Mouse (Mus musculus) adrenal gland, postnatal 14 days (tissue): Measurements from ENCODE around the gene Ppp1r18. TPM values are rescaled to one million over a fixed set of nuclear protein-coding genes. Genes with fewer than 3 reads are reported as not detected.

ENCODE experiments used
- DNase-seq: peaks from one replicate; pipeline ENCODE4 v3.0.0; 2021; ENCODE audit warnings: mixed read lengths
- total RNA-seq: library from RNA; stranded (reverse); gene quantifications from 2 replicates; pipeline ENCODE4 v1.2.3, GENCODE M21; 2021

Gene Ppp1r18
- total RNA-seq, 1 experiment from 2014 or later, result 29.5 TPM

DNA sequence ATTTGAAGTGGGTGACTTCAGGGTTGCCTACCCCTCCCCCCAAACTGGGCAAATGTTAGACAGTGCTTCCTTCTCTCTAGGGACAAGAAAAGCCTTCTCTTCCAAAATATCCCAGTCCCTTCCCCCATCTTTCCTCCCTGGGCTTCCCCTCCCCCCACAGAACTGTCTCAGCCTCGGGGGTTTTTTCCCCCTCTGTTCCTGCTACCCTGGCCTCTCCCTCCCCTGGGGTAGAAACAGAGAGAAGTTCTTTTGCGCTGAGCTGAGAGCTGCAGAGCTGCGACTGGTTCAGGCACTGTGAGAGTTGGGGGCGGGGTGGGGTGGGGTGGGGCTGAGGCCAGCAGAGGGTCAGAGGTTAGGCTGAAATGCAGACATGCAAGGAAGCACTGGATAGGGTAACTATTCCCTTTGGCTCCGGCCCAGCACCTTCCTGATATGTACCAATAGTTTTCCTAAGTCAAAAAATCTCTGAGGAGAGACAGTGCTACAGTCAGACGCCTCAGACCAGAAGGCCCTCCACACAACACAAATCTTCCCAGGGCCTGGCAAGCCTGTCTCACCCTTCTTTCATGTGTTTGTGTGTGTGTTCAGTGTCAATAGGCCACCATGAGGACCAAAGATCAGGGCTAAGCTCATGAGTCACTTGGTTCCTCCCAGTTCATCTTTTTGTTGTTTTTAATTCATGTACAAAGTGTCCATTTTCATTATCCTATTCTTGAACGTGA is 4.1 kb downstream of the Ppp1r18 start:
- DNase-seq, result peak; percentile 67

DNA sequence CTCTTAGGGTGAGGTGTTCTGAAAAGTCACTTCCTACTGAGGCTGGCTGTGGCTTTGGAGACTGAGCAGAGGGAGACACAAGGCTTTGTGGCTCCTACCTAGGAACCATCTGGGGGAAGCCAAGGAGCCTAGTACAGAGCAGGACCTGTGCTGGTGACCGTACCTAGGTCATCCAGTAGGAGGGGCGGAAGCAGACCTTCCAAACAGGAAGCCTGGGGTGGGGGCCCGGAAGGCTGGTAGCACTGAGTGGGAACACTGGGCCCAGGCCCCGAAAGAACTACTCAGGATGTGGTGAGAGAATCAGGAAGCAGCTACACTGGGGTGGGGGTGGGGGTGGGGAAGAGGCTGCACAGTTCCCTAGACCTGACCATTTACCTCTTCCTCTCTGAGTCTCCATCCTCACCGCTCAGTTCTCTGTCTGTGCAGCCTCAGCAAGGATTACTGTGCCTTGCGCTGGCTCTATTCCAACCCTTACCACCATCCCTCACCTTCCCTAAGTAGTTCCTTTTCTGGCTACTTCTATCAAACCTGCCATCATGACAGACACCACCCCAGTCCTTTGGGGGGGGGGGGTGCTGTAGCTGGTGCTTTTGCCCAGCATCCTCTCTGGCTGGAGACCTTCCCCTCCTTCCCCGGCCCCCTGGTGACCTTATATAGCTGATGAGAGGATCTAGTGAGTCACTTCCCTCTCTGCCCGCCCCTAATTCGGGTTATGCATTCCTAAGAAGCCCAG is 4.9 kb downstream of the Ppp1r18 start:
- DNase-seq, result peak; percentile 77

DNA sequence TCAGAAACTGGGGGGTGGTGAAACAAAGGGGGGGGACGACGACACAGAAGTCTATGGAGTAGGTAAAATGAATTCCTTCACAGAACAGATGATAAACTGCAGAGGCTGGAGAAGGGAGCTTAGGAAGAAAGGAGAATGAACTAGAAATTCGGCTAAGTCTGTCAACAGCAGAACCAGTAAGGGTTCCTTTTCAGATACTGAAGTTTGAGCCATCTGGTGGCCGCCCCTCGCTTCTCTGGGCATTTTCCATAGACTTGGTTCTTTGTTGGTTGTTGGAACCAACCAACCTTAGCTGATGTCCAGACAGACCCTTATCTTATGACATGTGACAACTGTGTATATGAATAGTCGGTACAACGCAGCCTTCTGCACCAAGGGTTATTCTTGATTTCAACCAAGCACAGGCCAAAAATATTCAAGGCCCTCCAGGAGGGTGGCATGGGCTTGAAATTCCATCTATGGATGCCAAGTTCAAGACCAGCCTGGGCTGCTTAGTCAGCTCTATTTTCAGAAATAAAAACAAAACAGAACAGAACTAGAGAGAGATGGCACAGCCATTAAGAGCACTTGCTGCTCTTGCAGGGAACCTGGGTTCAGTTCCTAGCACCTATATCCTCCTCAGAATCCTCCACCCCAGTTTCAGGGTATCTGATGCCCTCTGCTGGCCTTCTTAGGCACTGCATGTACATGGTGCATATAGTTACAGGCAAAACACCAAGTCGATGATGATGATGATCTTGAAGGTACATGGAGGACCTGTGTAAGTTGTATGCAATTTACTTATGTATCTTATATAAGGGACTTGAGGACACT is 5.7 kb downstream of the Ppp1r18 start:
- peak; percentile 70 for DNase-seq

DNA sequence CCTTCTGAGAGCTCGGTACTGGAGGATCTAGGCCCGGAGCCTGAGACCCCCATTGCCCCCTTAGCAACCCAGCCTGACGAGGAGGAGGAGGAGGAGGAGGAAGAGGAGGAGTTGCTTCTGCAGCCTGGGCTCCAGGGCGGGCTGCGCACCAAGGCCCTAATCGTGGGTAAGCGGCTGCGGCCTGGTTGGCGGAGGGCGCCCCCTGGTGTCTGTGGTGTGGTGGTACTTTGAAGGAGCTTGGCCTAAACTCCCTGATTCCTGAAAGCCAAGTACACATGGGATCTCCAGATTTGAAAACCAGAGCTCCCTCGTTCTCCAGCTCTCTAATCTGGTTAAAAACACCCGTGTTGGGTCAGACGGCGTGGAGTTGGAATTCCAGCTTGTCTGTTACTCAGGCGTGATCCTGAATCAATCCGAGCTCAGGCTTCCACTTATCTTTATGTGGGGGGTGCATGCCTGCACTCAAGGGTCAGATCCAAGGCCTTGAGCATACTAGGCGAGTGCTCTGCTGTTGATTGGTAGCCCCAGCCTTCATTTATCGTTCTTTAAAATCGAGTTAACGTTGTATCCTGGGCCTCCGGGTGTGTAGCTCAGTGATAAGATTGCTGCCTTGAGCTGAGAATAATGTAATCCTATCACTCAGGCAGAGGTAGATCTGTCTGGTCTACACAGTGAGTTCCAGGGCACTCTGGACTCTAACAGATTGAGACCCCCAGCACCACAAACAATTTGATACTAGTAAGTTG is 8.6 kb downstream of the Ppp1r18 start:
- DNase-seq, result peak; percentile 95

DNA sequence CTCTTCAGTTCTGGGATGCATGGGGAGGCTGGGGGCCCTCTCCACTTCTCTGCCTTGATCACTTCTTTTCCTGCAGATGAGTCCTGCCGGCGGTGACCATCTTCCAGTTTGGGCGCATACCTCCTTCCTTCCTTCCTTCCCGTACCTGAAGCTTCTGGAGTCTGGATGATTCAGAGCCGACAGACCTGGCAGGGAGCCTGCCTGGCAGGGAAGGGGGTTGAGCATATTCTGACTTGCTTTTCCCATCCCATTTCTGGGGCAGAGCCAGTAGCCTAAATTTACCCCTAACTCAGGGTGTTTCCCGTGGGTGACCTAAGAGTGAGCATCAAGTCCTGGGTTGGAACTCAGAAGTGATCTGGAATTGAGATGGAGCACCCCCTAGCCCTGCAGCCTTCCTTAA is 9.3 kb downstream of the Ppp1r18 start:
- no peak for DNase-seq

DNA sequence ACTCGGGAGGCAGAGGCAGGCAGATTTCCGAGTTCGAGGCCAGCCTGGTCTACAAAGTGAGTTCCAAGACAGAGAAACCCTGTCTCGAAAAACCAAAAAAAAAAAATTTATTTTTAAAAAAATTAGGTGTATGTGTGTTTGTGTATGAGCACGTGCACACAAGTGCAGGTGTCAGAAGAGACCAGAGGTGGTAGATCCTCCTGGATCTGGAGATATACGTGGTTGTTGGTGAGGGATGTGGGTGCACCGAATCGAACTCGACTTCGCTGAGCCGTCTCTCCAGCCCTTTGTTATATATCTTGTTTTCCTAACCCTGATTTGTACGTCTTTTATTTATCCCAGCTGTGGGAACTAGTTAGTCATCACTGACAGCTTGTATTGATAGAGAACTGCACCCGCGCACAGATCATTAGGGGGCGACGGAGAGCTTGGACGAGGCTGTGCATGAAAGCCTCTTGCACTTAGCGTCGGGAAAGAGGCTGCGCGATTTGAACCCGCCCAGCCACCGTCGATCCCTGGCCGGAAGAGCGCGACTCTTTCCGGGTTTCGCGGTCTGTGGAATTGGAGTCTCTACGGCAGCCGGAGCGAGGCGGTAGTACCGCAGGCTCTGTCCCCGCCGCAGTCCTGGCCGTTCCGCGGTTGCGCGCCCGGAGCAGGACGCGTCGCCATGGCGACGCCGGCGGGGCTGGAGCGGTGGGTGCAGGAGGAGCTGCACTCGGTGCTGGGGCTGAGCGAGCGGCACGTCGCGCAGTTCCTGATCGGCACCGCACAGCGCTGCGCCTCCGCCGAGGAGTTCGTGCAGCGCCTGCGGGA is 14.1 kb downstream of the Ppp1r18 start, which contains the start of gene Dhx16:
Gene Dhx16, plus strand, starts transcription at position 575 of the 813 bp plus-strand sequence.
- peak; percentile 96 for DNase-seq

DNA sequence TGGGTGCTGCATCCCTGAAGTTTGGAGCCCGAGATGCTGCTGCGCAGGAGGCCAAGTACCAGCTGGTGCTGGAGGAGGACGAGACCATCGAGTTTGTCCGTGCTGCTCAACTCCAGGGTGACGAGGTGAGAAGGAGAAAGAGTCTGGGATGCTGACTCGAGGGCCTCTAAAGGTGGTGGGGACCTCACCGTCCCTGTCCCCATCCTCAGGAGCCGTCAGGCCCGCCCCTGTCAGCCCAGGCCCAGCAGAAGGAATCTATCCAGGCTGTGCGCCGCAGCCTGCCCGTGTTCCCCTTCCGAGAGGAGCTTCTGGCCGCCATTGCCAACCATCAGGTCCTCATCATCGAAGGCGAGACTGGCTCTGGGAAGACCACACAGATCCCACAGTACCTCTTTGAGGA is 17.5 kb downstream of the Ppp1r18 start:
- DNase-seq, result no peak

DNA sequence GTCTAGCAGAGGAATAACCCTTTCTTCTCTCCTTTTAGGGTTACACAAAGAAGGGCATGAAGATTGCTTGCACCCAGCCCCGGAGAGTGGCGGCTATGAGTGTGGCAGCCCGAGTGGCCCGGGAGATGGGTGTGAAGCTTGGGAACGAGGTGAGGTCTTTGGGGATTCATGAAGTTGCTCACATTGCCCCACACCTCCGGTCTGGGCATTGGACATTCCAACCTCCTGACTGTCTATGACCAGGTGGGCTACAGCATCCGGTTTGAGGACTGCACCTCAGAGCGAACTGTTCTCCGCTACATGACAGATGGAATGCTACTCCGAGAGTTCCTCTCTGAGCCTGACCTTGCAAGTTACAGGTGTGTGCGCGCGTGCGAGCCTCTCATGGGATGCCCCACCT is 18.4 kb downstream of the Ppp1r18 start:
- DNase-seq, result no peak

DNA sequence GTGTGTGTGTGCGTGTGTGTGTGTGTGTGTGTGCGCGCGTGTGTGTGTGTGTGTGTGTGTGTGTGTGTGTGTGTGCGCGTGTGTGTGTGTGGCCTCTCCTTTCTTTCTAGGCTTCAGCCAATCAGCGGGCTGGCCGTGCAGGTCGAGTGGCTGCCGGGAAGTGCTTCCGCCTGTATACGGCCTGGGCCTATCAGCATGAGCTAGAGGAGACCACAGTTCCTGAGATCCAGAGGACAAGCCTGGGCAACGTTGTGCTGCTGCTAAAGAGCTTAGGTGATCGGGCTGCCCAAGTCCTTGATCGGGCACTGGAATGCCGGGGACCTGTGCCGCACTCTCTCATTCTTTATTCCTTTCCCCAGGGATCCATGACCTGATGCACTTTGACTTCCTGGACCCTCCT is 22.3 kb downstream of the Ppp1r18 start:
- no peak for DNase-seq

DNA sequence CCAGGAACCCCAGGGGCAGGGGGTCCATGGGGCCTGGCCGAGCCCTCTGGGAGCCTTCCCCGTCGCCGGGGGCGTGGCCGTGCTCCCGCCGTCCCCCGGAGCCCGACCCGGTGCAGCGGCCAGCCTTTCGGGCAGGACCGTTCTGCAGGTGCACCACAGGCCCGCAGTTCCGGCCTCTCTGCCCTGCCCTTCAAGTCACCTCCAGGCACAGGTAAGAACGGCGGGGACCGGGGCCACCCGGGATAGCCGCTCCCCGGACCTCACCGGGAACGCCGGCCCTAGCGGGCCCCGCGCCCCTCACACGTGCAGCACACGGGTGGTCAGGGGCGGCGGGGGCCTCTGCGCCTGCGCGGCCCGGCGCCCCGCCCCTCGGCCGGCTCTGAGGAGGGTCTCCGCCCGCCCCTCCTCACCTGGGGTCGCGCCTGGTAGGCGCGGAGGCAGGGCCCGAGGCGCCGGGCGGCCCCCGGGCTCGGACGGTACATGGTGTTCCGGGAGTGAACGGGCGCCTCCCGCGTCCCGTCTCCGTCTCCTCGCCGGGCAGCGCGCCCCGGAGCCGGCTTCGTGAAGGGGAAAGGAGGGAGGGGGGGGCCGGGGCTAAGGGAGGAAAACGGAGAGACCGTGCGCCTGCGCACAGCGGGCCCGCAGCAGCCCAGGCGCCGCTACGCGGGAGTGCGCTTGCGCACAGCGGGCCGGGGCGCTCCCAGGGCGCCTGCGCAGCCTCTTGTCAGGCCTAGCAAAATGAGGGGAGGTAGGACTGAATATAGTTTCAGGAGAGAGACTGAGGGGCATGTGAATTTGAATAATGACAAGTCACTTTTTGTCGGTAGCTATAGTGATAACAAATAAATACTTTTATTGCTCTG is 31.6 kb downstream of the Ppp1r18 start, which contains the start of gene 2310061I04Rik:
Gene 2310061I04Rik, minus strand, starts transcription at position 651 of the 863 bp plus-strand sequence.
- peak; percentile 95 for DNase-seq

DNA sequence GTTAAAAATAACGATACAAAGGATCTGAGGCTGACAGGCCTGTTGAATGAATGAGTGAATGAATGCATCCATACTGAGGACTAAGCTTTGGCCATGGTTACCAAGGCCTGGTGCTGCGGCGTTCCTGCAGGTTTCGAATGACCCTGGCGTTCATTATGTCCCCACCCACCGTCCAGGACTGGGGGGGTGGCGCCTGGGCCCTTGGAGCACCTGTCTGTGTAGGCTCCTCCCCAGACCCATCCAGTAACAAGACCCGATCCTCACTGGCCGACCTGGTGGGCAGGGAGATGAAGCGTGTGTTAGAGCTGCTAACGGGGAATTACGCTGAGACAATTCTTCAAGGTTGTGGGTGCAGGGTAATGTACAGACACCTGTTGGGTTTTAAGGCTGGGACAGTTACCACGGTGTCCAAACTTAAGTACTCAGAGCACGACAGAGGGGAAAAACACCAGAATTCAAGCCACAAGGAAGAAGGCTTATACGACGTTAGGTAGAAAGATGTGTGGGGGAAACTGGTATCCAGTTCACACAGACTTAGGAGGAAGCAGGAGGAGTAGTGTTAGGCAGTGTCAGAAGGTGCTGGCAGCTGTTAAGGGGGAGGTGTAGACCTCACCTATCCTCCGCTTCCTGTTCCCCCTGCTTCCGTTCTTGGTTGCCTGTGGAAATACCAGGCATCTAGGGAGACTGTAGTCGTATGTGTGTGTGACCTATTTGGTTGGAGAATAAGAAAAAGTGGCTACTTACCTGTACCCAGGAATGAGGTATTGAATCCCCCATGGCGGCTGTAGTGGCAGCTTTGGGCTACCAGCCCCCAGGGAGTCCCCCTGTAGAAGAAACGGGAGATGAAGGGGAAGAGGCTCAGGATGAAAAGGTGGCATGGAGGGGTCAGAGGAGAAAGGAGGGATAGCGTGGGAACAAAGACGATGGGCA is 32.5 kb downstream of the Ppp1r18 start:
- DNase-seq, result peak; percentile 29

DNA sequence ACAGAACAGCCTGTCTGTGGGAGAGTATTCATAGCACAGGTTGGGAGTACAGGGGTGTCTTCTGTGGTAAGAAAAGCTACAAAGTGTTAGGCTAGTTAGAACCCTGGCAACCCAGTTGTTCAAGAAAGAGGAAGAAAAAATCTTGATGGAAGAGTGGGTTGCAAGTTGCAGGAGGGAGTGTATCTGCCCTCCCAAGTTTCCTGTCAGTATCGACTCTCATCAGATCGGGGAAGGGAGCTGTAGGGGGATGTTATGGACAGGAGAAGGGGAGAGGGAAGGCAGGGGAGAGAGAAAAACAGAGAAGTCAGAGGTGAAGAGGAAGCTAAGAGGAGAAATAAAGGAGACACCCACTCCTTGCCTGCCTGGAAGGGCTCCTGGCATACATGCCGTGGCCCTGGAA is 35.2 kb downstream of the Ppp1r18 start:
- no peak for DNase-seq

DNA sequence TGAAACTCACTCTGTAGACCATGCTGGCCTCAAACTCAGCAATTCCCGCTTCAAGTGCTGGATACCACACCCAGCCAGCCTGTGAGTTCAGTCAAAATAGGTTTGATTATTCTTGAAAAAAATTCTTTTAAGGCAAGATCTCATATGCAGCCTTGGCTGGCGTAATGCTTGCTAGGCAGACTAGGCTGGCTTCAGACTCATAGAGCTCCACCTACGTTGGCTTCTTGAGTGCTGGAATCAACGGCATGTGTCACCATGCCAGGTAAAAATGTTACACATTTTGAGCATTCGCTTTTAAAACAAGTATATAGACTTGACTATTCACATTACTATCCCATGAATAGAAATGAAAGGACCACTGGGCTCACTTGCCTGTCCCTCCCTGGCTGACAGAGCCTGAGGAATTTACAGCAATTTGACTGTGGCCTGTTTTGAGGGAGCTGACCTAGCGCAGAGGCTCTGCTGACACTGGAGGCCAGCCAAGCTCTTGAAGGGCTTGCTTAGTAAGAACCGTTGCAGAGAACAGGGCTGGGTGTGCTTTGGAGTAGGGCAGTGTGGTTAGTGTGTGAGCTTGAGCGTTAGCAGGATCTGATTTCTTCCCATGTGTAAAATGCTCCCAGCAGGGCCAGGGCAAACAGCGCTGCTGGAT is 38.1 kb downstream of the Ppp1r18 start:
- peak; percentile 65 for DNase-seq

DNA sequence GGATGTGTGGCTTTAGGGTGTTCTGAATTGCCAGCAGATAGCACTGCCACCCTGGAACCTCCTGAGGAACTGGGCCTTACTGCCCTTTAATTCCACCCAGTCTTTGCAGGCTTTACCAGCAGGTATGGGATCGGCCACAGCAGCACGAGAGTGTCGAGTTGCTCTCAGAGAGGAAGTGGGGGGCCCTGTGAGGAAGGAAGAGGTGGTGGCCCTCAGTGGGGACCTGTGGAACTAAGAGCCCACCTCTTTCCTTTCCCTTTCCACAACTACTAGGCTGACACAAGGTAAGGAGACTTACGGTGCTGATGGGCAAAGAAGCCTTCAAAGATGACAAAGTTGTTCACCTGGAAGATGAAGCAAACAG is 38.6 kb downstream of the Ppp1r18 start:
- DNase-seq, result no peak

DNA sequence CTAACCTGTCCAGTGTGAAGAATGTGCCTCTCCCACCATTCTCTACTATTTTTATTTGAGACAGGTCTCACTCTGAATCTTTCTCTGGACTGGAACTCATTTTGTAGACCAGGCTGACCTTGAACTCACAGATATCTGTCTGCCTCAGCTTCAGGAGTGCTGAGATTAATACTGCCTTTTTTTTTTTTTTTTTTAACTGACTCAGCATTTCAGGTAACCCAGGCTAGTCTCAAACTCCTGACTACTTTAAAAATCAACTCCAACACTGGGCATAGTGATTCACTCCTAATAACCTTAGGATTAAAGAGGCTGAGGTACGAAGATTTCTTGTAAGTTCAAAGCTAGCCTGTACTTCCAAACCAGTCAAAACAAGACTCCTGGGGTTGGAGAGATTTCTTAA is 40.2 kb downstream of the Ppp1r18 start:
- DNase-seq, result no peak

DNA sequence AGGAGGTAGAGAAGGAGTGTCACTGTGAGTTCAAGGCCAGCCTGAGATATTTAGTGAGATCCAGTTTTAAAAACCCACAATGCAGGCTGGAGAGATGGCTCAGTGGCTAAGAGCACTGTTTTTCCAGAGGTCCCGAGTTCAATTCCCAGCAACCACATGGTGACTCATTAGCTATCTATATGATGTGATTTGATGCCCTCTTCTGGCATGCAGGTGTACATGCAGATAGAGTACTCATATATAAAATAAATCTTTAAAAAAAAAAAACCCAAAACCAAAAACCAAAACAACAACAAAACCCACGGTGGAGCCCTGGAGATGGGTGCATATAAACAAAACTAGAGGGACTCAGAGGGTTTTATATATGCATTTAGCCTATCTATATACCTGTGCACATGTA is 42.2 kb downstream of the Ppp1r18 start:
- DNase-seq, result no peak

DNA sequence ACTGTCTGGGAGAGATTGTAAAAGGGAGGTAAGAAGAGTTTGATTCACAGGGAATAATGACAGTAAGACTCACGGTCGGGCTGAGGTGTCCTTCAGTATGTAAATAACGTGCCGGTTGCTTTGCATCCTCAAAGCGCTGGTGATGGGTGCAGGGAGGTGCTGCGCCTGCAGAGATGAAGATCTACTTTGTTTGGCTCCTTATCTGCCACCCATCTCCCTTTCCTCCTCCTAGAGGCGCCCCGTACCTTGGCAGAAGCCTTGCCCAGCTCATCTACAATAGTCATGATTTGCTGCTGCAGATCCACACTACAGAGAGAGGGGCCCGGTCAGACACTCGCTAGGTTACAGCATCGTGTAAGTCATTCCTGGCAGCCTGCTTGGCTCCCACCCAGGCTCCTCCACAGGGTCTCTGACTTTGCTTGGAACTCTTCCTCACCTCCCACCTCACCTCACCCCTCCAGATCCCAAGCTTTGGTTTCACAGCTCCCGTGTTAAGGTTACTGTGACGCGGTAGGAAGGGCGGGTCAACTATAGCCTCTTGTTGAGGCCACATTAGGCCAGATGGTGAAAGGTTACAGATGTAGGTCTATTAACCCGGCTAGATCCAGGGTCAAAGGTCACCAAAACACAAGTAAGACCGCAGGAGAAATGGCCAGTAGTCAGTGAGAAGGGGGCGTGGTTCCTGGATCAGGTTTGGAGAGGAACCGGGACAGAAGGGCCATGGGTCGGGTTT is 44.0 kb downstream of the Ppp1r18 start:
- peak; percentile 17 for DNase-seq

DNA sequence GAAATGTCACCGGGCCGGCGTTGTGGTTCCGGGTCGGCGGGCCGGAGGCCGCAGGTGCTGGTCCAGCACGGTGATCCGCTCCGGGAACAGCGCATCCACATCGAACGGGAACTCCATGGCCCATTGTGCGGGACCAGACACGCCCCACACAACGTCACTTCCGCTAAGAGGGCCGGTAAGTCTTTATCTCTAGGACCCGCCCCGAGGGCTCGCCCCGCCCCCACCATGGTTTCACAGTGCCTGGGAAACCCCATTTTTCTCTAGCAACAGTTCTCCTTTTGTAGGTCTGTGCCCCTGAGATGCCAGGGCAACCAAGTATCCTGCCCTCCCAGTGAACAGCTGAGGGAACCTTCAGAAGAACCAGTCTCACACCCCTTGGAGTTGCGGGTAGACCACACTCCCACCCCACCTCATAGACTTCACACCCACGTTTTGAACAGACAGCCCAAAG is 44.6 kb downstream of the Ppp1r18 start, which contains the start of gene Atat1:
Gene Atat1, minus strand, starts transcription at position 157 of the 451 bp plus-strand sequence.
- peak; percentile 99 for DNase-seq
